Mouse (Mus musculus): Measurements from ENCODE around the gene Eif1.
"Not testable (repeated sequence)": the region's sequence is repeated elsewhere in the genome, so short reads cannot be mapped to it uniquely, and the experiment has no call there.

The Eif1 gene

DNA sequence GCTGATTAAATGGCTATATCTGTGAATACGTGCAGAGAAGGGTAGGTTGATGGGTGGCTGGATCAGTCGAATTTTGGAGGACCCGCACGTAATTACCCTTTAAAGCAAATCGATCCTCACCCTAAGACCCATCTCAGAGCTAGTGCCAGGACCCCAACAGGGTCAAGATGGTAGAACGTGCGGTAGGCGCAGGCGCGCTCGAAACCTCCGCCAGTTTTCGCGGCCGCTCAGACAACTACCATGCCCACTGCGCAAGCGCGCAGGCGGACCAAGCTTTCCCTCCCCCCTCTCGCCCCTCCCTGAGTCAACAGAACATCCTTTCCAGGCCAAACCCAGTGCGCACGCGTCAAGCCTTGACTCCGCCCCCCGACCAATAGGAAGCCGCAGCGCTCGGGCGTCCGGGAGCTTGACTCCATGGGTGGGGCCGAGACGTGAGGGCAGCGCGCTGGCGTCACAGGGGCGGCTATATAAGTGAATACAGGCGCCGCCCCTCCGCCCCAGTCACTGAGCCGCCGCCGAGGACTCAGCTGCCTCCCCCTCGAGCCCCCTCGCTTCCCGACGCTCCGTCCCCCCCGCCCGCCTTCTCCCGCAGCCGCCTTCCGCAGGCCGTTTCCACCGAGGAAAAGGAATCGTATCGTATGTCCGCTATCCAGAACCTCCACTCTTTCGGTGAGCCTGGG lies at the start of gene Eif1:
Gene Eif1, plus strand, starts transcription at position 394 of the 680 bp plus-strand sequence.
- DNase-seq (ENCODE audit: inconsistent ontology term) = peak; percentile 100

DNA sequence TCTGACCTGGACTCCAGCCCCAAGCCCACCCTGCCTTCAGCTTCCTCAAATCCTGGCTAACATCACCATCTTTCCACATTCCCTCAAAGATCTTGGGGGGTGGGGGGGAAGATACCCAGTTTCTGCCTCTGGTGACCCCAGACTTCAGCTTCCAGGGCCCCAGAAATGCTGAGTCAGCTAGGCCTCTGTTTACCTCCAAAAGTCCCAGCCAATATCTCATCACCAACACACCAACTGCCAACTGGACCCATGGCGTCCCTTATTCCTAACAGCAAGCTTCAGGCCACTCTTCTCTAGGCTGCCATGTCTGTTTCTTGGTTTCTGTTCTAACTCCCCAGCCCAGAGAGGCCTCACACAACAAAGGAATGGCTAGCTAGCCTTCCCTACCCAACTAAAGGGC lies 47.8 kb upstream of the Eif1 start:
- DNase-seq (ENCODE audit: inconsistent ontology term) = no peak

DNA sequence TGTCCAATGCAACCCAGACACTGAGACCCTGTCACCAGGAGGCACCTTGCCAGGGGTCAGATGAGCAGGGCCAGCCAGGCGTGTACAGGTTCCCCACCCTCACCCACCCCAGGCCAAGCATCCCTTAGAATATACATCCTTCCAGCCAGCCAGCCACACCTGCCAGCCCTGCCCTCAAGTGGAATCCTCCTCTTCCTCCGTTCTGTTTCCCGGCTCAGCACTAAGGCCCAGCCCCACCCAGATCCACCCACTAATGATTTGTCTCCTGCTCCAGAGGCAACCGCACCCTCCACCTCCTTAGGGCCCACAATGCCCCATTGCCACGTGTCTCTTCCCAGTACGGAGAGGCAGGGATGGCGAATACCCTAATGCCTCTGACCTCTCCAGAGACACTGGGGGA lies 45.0 kb upstream of the Eif1 start:
- no peak for DNase-seq (ENCODE audit: inconsistent ontology term)

DNA sequence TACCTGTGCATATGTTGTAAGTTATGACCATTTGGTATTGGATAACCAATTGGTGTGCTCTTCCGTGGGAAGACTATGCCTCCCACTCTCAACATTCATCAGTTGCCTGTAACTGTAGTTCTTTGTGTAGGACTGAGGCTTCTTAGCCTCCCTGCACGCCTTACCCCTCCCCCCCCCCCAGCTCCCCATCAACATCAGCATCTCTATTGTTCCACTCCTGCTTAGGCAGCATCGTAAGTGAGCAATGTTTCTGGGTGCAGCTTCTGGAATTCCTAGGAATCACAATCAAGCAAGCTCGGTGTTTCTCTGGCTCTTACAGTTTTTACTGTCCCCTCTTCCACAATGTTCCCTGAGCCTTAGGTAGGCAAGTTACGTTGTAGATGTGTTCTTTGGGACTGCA lies 44.2 kb upstream of the Eif1 start:
- DNase-seq (ENCODE audit: inconsistent ontology term) = no peak

DNA sequence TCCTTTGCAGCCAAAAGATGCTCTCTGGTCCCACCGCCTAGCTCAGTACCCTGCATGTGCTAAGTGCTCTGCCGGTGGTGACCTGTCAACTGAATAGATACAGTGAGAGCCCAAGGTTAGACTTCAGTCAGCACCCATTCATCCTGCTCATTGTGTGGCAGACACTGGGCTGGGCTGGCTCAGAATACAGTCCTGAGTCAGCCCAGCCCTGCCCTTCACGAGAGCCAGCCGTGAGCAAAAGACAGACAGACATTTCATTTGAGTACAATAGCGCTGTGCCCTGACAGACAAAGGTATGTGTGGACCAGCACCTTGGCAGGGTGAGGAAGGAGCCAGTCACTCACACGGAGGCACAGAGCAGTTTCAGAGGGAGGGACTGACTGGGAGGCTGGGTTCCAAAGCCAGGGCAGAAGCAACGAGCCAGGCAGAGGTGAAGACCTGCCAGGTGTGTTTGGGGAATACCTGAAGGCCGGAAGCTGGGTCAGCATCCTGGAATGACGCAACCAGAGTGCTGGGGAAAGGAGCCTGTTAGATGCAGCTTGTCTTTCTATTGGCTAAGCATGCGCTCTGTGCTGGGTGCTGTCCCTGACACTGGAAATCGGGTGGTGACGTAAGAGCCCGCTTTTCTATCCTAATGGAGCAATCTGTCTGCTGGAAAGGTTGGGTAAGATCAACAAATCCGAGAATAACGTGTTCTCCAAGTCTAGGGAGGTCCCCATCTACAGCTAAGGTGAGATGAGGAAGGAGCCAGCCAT lies 41.8 kb upstream of the Eif1 start:
- no peak for DNase-seq (ENCODE audit: inconsistent ontology term)

DNA sequence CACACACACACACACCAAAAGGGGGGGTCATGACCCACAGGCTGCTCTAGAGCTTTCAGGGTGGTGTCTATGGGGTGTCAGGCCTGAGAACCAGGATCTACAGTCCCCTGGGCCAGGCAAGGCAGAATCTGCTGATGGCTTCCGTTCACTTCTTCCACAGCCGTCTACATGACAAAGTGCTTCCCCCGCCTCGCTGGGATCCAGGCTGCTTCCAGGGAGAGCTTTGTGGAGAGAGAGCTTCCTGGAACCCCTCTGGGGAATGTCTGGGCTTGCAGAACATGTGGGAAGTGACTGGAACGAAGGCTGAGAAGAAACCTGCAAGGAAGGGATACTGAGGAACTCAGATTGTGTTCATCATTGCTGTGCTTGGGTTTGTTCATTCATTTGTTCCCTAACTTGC lies 40.9 kb upstream of the Eif1 start:
- no peak for DNase-seq (ENCODE audit: inconsistent ontology term)

DNA sequence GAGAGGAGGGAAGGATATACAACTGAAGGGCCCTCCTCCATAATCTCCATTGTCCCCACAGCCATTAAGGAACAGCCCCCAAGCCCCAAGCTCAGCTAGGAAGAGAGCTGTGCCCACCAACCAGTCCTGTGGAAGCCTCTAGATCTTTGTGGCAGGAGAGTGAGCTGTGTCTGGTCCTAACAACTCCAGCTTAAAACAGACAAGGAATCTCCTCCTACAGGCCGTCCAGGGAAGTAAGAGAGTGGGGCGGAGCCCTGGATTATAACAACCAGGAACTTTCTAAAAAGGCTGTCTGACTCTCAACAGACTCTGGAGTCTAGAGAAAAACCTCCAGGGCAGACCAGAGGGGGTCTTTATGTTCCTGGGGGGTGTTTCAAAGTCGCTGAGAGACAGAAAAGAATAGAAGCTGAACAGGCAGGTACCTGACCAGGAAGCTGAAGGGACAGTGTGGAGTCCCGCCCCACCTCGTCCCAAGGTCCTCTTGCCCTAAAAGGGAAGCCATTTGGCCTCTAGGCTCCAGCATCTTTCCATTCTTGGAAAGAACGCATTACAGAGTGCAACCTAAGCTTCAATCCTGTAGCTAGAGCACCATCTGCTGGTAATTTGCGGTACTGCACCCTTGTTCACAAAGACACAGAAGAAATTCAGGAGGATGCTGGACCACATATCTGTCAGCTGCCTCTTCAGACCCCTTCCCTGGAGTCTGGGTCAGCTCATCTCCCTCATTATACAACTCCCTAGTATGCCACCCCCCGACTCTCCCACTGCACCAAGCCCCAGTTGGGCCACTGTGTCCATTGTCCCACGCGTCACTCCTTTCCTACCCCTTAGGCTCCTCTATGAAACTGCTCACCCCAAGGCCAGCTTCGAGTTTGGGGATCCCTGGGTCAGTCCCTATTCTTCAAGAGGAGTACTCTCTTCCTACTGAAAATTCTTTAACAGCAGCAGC lies 37.8 kb upstream of the Eif1 start:
- DNase-seq (ENCODE audit: inconsistent ontology term) = peak; percentile 60

DNA sequence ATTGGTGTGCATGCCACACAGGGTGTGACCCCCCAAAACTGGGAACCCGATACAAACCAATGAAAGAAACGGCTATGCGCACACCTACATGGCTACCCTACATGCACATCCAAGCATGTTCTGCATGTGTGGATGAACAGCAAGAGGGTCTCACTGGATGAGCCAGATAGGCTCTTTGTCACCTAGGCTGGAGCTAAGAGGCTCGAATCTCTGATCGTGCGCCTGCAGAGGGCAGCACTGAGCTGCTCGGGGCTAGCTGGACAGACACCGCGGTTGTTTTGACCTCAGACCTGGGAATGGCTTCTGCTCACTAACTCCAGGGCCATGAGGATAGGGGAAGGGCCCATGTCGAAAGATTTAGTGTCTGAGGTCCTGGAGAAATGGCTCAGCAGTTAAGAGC lies 37.1 kb upstream of the Eif1 start:
- DNase-seq (ENCODE audit: inconsistent ontology term) = peak; percentile 52

DNA sequence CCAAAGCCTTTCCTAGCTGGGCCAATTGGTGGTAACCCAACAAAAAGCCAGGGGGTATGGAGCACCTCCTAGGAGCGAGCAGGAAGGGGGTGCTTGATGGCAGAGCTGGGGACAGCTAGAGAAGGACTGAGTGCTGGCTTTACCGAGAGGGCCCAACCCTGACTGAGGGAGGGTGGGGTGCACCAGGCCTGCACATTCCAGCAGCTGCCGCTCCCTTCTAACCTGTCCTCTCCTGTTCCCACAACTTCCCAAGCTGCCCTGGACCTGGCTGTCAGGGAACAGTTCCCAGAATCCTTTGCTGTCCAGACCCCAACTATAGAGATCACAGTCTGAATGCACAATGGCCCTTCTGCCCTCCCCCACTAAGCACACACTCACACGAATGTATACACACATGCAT lies 34.7 kb upstream of the Eif1 start:
- DNase-seq (ENCODE audit: inconsistent ontology term) = no peak

DNA sequence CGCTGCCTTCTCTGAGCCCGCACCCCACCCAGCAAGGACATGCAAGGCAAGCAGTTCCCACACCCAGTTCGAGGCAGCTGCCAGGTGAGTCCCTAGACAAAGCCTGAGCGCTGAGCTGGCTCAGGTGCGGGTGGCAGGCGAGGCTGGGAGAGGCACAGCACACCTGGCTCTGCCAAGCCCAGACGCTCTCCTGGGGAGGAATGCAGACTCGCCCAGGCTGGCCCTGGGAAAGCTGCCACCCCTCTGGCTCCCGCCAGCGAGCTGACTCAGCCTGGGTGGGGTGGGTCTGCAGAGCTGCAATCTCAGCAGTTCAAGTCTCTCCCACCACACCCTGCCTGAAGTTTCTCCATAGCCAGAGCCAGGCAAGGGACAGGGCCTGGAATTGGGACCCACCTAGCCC lies 32.7 kb upstream of the Eif1 start:
- peak; percentile 76 for DNase-seq (ENCODE audit: inconsistent ontology term)

DNA sequence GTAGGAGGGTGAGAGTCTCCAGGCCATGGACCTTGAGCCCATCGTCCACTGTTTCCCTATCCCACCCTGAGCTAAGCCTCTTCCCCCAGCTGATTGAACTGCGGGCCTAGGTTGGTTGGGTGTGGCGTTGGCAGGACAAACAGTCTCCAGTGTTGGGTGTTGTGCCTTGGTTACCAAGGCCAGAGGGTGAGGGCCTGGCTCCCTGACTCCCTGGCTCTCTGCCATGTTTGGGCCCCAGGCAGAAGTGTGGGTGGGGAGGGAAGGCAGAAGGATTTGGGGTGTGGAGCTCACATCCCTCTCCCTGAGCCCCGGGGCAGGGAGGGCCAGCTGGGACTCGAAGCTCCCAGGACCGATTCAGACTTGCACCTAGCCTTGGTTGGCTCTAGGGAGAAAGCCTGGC lies 30.7 kb upstream of the Eif1 start:
- peak; percentile 22 for DNase-seq (ENCODE audit: inconsistent ontology term)

DNA sequence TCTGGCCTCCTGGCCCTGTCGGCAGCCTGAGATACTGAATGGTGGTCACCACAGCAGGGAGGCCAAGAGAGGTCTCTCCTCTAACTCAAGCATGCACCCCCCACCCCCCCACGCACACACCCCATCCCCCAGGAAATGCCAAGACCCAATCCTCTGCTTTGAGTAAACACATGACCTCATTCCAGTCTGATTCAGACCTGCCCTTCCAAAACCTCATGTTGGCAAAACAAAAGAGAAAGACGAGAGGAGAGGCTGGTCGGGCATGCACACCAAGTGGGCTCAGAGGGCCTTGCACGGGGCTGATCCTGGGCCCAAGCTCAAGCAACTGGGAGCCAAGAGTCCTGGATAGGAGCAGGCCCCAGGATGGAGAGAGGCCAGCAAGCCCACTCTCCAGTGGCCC lies 29.4 kb upstream of the Eif1 start:
- peak; percentile 63 for DNase-seq (ENCODE audit: inconsistent ontology term)

DNA sequence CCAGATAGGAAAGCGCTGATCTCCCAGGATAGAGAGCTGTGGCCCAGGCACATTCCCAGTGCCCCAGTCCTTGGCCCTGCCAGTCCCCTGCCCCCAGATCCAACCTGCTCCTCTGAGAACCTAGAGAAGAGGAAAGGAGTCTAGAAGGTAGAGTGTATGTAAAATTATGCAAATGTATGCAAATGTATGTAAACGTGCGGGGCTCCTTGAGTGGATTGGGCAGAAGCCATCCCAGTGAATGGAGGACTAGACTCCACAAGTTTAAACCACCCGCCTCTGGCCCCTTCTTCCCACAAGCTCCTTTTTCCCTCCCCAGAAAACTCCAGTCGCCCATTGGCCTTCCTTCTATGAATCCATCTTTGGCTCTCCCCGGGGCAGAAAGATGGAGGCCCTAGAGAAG lies 26.8 kb upstream of the Eif1 start:
- DNase-seq (ENCODE audit: inconsistent ontology term) = no peak

DNA sequence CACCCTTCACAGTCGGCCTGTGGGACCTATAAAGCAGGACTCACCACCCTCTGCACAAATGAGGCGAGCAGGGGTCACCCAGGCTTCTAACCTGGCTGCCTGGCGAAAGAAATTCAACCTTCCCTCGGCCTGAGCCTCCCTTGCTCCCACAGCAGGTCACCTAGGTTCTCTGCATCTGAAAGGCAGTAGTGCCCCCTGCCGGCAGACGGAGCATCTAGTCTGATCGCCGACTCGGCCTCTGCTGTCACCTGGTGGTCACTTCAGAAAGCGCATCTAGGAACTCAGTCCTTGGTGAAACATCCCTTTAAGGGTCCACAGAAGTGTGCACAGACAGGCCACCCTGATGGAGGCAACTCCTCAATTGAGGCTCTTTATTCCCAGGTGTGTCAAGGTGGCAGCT lies 24.4 kb upstream of the Eif1 start:
- peak; percentile 71 for DNase-seq (ENCODE audit: inconsistent ontology term)

DNA sequence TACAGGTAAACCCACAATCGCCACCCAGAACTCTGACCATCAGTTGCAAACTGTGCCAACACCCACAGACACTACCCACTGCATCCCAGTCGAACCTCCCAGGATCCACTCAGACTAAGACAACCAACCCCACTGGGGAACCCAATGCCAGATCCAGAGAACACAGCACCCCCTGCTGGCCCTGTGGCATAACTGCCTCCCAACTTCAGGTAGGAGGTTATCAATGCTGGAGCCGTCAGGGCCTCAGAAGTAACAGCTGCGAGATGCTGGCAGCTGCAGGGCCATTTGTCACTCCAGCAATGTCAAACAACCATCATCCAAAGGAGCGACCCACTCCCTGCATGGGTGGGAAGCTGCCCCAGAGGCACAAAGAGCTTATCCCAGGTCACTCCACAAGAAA lies 21.9 kb upstream of the Eif1 start:
- no peak for DNase-seq (ENCODE audit: inconsistent ontology term)

DNA sequence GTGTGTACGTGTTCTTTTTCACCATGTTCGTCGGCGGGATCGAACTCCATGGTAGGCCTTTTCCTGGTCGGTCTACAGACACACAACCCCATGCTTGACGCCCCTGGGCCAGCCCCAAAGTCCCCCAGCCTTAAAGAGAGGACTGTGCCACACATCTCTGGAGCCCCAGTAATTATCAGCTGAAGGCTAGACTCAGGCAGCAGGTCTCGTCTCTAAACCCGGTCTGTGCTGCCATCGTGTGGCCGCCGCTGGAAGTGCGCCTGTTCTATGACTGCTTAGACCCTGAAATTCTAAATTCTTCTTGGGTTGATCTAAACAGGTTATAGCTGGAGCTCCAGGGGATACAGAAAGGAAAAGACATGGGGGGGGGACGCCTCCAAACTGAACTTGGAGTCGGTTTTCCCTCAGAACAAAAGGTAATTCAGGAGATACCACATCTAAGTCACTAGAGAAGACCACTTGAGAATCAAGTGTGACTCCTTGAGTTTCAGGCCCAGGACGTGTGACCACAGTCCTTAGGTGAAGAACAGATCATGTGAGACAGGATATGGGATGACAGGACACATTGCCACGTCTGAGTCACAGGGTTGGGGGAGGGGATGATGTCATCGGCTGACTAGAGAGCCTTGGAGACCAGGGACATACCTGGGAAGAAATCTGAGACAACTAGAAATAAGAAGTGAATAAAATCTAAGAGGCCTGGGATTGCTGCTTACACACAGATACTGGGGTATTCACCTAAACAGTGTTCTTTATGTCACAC lies 21.2 kb upstream of the Eif1 start:
- peak; percentile 72 for DNase-seq (ENCODE audit: inconsistent ontology term)

DNA sequence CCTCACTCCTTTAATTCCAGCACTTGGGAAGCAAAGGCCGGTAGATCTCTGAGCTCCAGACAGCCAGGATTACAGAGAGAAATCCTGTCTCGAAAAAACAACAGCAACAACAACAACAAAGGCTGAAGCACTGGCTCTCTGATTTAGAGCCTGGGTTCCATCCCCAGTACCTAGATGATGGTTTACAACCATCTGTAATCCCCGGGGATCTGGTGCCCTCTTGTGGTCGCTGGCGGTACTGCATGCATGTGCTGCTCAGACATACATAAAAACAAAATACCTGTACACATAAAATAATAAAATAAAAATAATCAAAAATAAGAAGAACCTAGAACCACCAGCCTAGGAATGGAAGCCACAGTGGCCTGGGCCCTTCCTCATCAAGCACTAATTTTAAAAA lies 19.4 kb upstream of the Eif1 start:
- DNase-seq (ENCODE audit: inconsistent ontology term) = peak; percentile 31

DNA sequence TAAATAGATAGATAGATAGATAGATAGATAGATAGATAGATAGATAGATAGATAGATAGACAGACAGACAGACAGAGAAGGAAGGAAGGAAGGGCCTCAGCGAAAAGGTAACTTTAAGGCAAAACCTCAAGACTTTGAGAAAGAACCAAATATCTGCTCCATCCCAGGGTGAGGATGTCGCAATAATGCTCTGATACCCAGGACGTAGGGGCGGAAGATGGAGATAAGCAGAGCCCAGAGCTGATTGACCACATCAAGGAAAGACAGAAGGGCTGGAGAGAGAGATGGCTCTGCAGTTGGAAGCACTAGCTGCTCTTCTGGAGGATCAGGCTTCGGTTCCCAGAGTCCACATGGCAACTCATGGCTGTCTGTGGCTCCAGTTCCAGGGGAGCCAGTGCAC lies 18.4 kb upstream of the Eif1 start:
- no peak for DNase-seq (ENCODE audit: inconsistent ontology term)

DNA sequence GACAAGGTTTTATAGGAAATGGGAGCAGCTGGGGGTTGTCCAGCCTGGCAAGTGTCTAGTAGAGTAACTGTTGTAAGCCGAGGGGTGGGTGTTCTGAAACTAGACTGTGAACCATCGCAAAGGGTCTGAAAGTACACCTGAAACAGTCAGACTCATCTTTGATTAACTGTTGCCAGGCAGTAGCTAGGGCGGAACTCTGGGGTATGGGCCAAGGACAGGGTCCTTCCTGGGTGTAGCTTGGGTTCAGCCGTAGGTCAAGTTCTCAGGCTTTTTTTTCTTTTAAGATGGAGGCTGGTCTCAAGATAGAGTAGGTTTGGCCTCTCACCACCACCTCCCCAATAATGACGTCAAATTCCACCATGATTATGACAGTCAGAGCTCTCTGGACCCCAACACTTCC lies 11.8 kb upstream of the Eif1 start:
- DNase-seq (ENCODE audit: inconsistent ontology term) = no peak

DNA sequence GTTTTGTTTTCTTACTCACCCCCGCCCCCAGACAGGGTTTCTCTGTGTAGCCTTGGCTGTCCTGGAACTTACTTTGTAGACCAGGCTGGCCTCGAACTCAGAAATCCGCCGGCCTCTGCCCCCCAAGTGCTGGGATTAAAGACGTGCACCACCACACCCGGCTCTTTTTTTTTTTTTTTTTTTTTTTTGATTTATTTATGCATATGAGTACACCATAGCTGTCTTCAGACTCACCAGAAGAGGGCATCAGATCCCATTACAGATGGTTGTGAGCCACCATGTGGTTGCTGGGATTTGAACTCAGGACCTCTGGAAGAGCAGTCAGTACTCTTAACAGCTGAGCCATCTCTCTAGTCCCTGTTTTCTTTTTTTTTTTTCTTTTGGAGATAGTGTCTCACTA lies 11.0 kb upstream of the Eif1 start:
- not testable (repeated sequence) for DNase-seq (ENCODE audit: inconsistent ontology term)

DNA sequence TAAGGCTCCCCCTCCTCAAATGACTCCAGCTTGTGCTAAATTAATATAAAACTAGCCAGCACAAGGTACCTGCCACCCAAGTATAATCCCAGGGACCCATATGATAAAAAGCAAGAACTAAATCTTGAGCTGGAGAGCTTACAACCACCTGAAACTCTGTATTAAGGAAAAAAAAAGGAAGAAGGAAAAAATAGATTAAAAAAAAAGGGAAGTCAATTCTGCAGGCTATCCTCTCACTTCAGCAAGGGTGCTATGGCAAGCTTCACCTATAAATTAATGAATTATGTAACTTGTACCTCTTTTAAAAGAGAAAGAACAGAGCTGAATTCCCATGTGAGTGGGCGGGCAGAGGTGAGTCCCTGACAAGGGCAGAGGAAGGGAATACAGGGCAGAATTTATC lies 8.0 kb upstream of the Eif1 start:
- no peak for DNase-seq (ENCODE audit: inconsistent ontology term)
